In the genomic region with DNA sequence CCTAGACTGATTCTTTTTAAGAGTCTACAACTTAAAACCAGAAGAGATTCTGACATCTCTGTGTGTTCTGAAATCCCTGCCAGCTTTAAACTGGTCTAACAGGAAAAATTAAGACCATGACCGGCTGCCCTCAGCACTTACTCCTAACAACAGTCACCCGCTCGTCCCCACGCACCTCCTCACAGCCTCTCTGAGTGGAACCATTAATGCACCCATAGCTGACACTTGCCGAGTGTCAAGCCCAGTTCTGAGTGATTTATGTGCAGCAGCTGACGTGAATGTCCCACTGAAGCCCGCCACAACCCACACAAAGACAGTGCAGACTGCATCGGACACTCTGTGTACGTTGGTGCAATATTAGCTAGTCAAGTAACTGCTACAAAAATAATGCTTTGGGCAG, we compare ENCODE assay signal across 11 mouse cellular contexts.
A peak's percentile ranks its signal among the peaks of the same experiment; 100 is the strongest.
DNase-seq lines count a peak whose midpoint lies in the region; ATAC-seq and TF ChIP-seq lines count a peak whose summit lies in the region.
"Had no signal": no experiment of that assay in that cellular context is flagged by ENCODE, and none has a peak within 500 bp of the region (broad histone marks: within the 10 kb centered on the region; RNA-seq: fewer than 3 reads in every experiment).

No protein-coding gene starts in this region.

- intact Hi-C loops in gastrocnemius, adult 2 months (cut with DNase I), result no loop called here
- intact Hi-C loops in gastrocnemius, postnatal 14 days (cut with DNase I; ENCODE audit: low total_unique reads), result loop anchor here (10.0 kb wide), 1 partner anchor 80 kb away; no protein-coding TSS in a partner anchor

- peak overlapping the region; percentile 99 for H3K4me3 ChIP-seq in gastrocnemius, adult 2 months
- H3K4me3 ChIP-seq in lung, embryonic 14.5 days (ENCODE audit: low read depth, low read length), result peak overlapping the region; percentile 80
- H3K4me3 ChIP-seq in stomach, embryonic 14.5 days (ENCODE audit: low read depth, low read length), result no peak overlapping the region
- H3K4me3 ChIP-seq: hindbrain, embryonic 15.5 days; midbrain, embryonic 12.5 days had no signal

- H3K36me3 ChIP-seq in lung, embryonic 14.5 days (ENCODE audit: insufficient read depth), result peaks cover 29% of the 10 kb centered on the region
- H3K36me3 ChIP-seq in stomach, embryonic 14.5 days (ENCODE audit: control insufficient read depth, insufficient read depth, low read length), result no peaks in the 10 kb centered on the region; the same call in 1 of the 2 replicates
- H3K36me3 ChIP-seq: hindbrain, embryonic 15.5 days; midbrain, embryonic 12.5 days had no signal

- H3K27ac ChIP-seq in gastrocnemius, adult 2 months, result peak overlapping the region; percentile 100
- H3K27ac ChIP-seq in lung, embryonic 14.5 days (ENCODE audit: low read depth), result peak overlapping the region; percentile 81
- H3K27ac ChIP-seq in stomach, embryonic 14.5 days (ENCODE audit: low read length), result peak overlapping the region; percentile 52; the same call in 1 of the 2 replicates
- H3K27ac ChIP-seq: hindbrain, embryonic 15.5 days; midbrain, embryonic 12.5 days had no signal

- no peak for TF ChIP-seq CTCF in gastrocnemius, adult 2 months (IDR thresholded peaks at IDR 0.05)
- TF ChIP-seq CTCF in lung, embryonic 14.5 days (IDR thresholded peaks at IDR 0.05; ENCODE audit: low read depth), result no peak

- WGBS in lung, embryonic 14.5 days, result 16% methylated on average over 9 of the region's 9 CpGs
- WGBS in stomach, embryonic 14.5 days, result 35% methylated on average over 9 of the region's 9 CpGs

- no peaks in the 10 kb centered on the region for H3K27me3 ChIP-seq in lung, embryonic 14.5 days (ENCODE audit: insufficient read depth, low read length)
- no peaks in the 10 kb centered on the region for H3K27me3 ChIP-seq in stomach, embryonic 14.5 days (ENCODE audit: control insufficient read depth, insufficient read depth, low read length)
- H3K27me3 ChIP-seq: hindbrain, embryonic 15.5 days had no signal

- H3K9ac ChIP-seq in lung, embryonic 14.5 days, result peak overlapping the region; percentile 51; the same call in 1 of the 2 replicates
- 0 out of 2 replicates have a peak overlapping the region, but pooled peaks have one; percentile 18 for H3K9ac ChIP-seq in stomach, embryonic 14.5 days (replicated peaks; ENCODE audit: low read depth, low read length)
- H3K9ac ChIP-seq: hindbrain, embryonic 15.5 days; midbrain, embryonic 12.5 days had no signal

- no peaks in the 10 kb centered on the region for H3K9me3 ChIP-seq in lung, embryonic 14.5 days (ENCODE audit: low read depth, low read length)
- no peaks in the 10 kb centered on the region for H3K9me3 ChIP-seq in stomach, embryonic 14.5 days (ENCODE audit: control insufficient read depth, low read depth, low read length)
- H3K9me3 ChIP-seq: hindbrain, embryonic 15.5 days; midbrain, embryonic 12.5 days had no signal

- peak; percentile 70 for DNase-seq in gastrocnemius, adult 2 months
- DNase-seq in gastrocnemius, postnatal 4 days (ENCODE audit: low spot score in 2 of 2), result no peak
- peak; percentile 76 for DNase-seq in lung, embryonic 14.5 days
- no peak for DNase-seq in lung, postnatal 36 days
- peak; percentile 64 for DNase-seq in induced T-regulatory cell, adult 2 months (ENCODE audit: low read depth)
- DNase-seq in liver, result no peak
- no peak for DNase-seq in gastrocnemius, postnatal 14 days
- DNase-seq: layer of hippocampus, postnatal 36 days had no signal

- ATAC-seq in lung, embryonic 14.5 days (ENCODE audit: insufficient read depth), result peak; percentile 39; the same call in 1 of the 2 replicates
- ATAC-seq in stomach, embryonic 14.5 days (ENCODE audit: insufficient number of reproducible peaks, insufficient read depth, low FRiP score, low read depth), result no peak

- peak overlapping the region; percentile 67 for H3K4me2 ChIP-seq in lung, embryonic 14.5 days
- peak overlapping the region; percentile 22 for H3K4me2 ChIP-seq in stomach, embryonic 14.5 days (replicated peaks; ENCODE audit: low read depth, low read length)
- H3K4me2 ChIP-seq: hindbrain, embryonic 15.5 days; midbrain, embryonic 12.5 days had no signal

- H3K4me1 ChIP-seq in lung, embryonic 14.5 days (ENCODE audit: insufficient read depth), result peaks cover 35% of the 10 kb centered on the region
- peaks cover 35% of the 10 kb centered on the region for H3K4me1 ChIP-seq in stomach, embryonic 14.5 days (ENCODE audit: control insufficient read depth, insufficient read depth, low read length)

Comparison
In these comparisons a context has a peak if more than half of its experiments do, and no peak if none do; other contexts are left out.
1. DNase-seq: peak in gastrocnemius, adult 2 months (single experiment), lung, embryonic 14.5 days (single experiment) and induced T-regulatory cell, adult 2 months (single experiment); none in gastrocnemius, postnatal 4 days (0 of 2), lung, postnatal 36 days (single experiment), liver (single experiment) and gastrocnemius, postnatal 14 days (single experiment).
2. Peak in every context shown above with its lines, with median percentiles within 50 percentile points of each other: H3K27ac ChIP-seq.